Mouse (Mus musculus): ENCODE measurements at regions not wholly inside any gene's neighbourhood (a gene's known extent, or its start where the extent isn't known, plus 50 kb on each side); places are given as distances from the start of the nearest gene placed in this dataset.

- Histone ChIP-seq H3K4me1 (ENCODE audit: control insufficient read depth, insufficient read depth, insufficient read length, low read length) (no peaks in the 10 kb centered on the region), H3K27ac (replicated peaks; ENCODE audit: low read depth, low read length) (no peak overlapping the region), H3K4me3 (ENCODE audit: insufficient read depth, low read depth, low read length) (no peak overlapping the region)
Observed at GRCm38 (mm10) chr4:81573771-81574170, 131.2 kb upstream of the Mpdz start.

- Histone ChIP-seq H3K4me3 (ENCODE audit: insufficient read depth, low read depth, low read length) (no peak overlapping the region), H3K27ac (replicated peaks; ENCODE audit: low read depth, low read length) (no peak overlapping the region), H3K4me1 (ENCODE audit: control insufficient read depth, insufficient read depth, insufficient read length, low read length) (no peaks in the 10 kb centered on the region)
Observed at GRCm38 (mm10) chr4:81570736-81571135, 128.1 kb upstream of the Mpdz start.

- Histone ChIP-seq H3K27ac (replicated peaks; ENCODE audit: low read depth, low read length) (no peak overlapping the region), H3K4me3 (ENCODE audit: insufficient read depth, low read depth, low read length) (no peak overlapping the region), H3K4me1 (ENCODE audit: control insufficient read depth, insufficient read depth, insufficient read length, low read length) (peaks cover 3% of the 10 kb centered on the region; the same call in 1 of the 2 replicates)
Observed at GRCm38 (mm10) chr4:81569531-81569930, 126.9 kb upstream of the Mpdz start.

- H3K27ac ChIP-seq (replicated peaks; ENCODE audit: low read depth, low read length), result no peak overlapping the region
- peaks cover 3% of the 10 kb centered on the region; the same call in 1 of the 2 replicates for H3K4me1 ChIP-seq (ENCODE audit: control insufficient read depth, insufficient read depth, insufficient read length, low read length)
- no peak overlapping the region for H3K4me3 ChIP-seq (ENCODE audit: insufficient read depth, low read depth, low read length)
Observed at GRCm38 (mm10) chr4:81568404-81568803, 125.8 kb upstream of the Mpdz start.

- Histone ChIP-seq H3K27ac (replicated peaks; ENCODE audit: low read depth, low read length) (no peak overlapping the region), H3K4me1 (ENCODE audit: control insufficient read depth, insufficient read depth, insufficient read length, low read length) (peaks cover 3% of the 10 kb centered on the region; the same call in 1 of the 2 replicates)
Observed at GRCm38 (mm10) chr4:81567928-81568327, 125.3 kb upstream of the Mpdz start.

GRCm38 (mm10) chr4:81566526-81566925 is 123.9 kb upstream of the Mpdz start:
- no peak overlapping the region for H3K27ac ChIP-seq (replicated peaks; ENCODE audit: low read depth, low read length)
- H3K4me3 ChIP-seq (ENCODE audit: insufficient read depth, low read depth, low read length), result no peak overlapping the region
- peaks cover 3% of the 10 kb centered on the region; the same call in 1 of the 2 replicates for H3K4me1 ChIP-seq (ENCODE audit: control insufficient read depth, insufficient read depth, insufficient read length, low read length)

More at GRCm38 (mm10) chr4:81567928-81568327, 125.3 kb upstream of the Mpdz start:
- no peak overlapping the region for H3K4me3 ChIP-seq (ENCODE audit: insufficient read depth, low read depth, low read length)

GRCm38 (mm10) chr4:81565422-81566395 is 123.1 kb upstream of the Mpdz start:
- Histone ChIP-seq H3K4me3 (ENCODE audit: insufficient read depth, low read depth, low read length) (0 out of 2 replicates have a peak overlapping the region, but pooled peaks have one; percentile 2), H3K27ac (replicated peaks; ENCODE audit: low read depth, low read length) (peak overlapping the region; percentile 69), H3K4me1 (ENCODE audit: control insufficient read depth, insufficient read depth, insufficient read length, low read length) (peaks cover 3% of the 10 kb centered on the region; the same call in 1 of the 2 replicates)

GRCm38 (mm10) chr4:81564446-81564845 is 121.8 kb upstream of the Mpdz start:
- Histone ChIP-seq H3K4me1 (ENCODE audit: control insufficient read depth, insufficient read depth, insufficient read length, low read length) (peaks cover 3% of the 10 kb centered on the region; the same call in 1 of the 2 replicates), H3K4me3 (ENCODE audit: insufficient read depth, low read depth, low read length) (no peak overlapping the region), H3K27ac (replicated peaks; ENCODE audit: low read depth, low read length) (no peak overlapping the region)

- no peak overlapping the region for H3K4me3 ChIP-seq (ENCODE audit: insufficient read depth, low read depth, low read length)
- H3K4me1 ChIP-seq (ENCODE audit: control insufficient read depth, insufficient read depth, insufficient read length, low read length), result peaks cover 3% of the 10 kb centered on the region; the same call in 1 of the 2 replicates
- no peak overlapping the region for H3K27ac ChIP-seq (replicated peaks; ENCODE audit: low read depth, low read length)
Observed at GRCm38 (mm10) chr4:81563574-81563973, 121.0 kb upstream of the Mpdz start.

GRCm38 (mm10) chr4:81561453-81561852 is 118.8 kb upstream of the Mpdz start:
- Histone ChIP-seq H3K4me1 (ENCODE audit: control insufficient read depth, insufficient read depth, insufficient read length, low read length) (peaks cover 3% of the 10 kb centered on the region; the same call in 1 of the 2 replicates), H3K4me3 (ENCODE audit: insufficient read depth, low read depth, low read length) (no peak overlapping the region), H3K27ac (replicated peaks; ENCODE audit: low read depth, low read length) (no peak overlapping the region)

GRCm38 (mm10) chr4:81550816-81551215 is 108.2 kb upstream of the Mpdz start:
- Histone ChIP-seq H3K4me3 (ENCODE audit: insufficient read depth, low read depth, low read length) (no peak overlapping the region), H3K4me1 (ENCODE audit: control insufficient read depth, insufficient read depth, insufficient read length, low read length) (no peaks in the 10 kb centered on the region), H3K27ac (replicated peaks; ENCODE audit: low read depth, low read length) (no peak overlapping the region)

GRCm38 (mm10) chr4:81550256-81550655 is 107.6 kb upstream of the Mpdz start:
- Histone ChIP-seq H3K4me3 (ENCODE audit: insufficient read depth, low read depth, low read length) (no peak overlapping the region), H3K4me1 (ENCODE audit: control insufficient read depth, insufficient read depth, insufficient read length, low read length) (no peaks in the 10 kb centered on the region), H3K27ac (replicated peaks; ENCODE audit: low read depth, low read length) (no peak overlapping the region)

- no peak overlapping the region for H3K4me3 ChIP-seq (ENCODE audit: insufficient read depth, low read depth, low read length)
- H3K27ac ChIP-seq (replicated peaks; ENCODE audit: low read depth, low read length), result no peak overlapping the region
- H3K4me1 ChIP-seq (ENCODE audit: control insufficient read depth, insufficient read depth, insufficient read length, low read length), result no peaks in the 10 kb centered on the region
Observed at GRCm38 (mm10) chr4:81540496-81540895, 97.9 kb upstream of the Mpdz start.

GRCm38 (mm10) chr4:81539551-81539950 is 96.9 kb upstream of the Mpdz start:
- H3K4me3 ChIP-seq (ENCODE audit: insufficient read depth, low read depth, low read length), result no peak overlapping the region
- H3K27ac ChIP-seq (replicated peaks; ENCODE audit: low read depth, low read length), result no peak overlapping the region
- H3K4me1 ChIP-seq (ENCODE audit: control insufficient read depth, insufficient read depth, insufficient read length, low read length), result peaks cover 2% of the 10 kb centered on the region; the same call in 1 of the 2 replicates

GRCm38 (mm10) chr4:81536795-81537194 is 94.2 kb upstream of the Mpdz start:
- Histone ChIP-seq H3K27ac (replicated peaks; ENCODE audit: low read depth, low read length) (no peak overlapping the region), H3K4me1 (ENCODE audit: control insufficient read depth, insufficient read depth, insufficient read length, low read length) (peaks cover 2% of the 10 kb centered on the region; the same call in 1 of the 2 replicates), H3K4me3 (ENCODE audit: insufficient read depth, low read depth, low read length) (no peak overlapping the region)

Measured in brown adipose tissue, adult 24 weeks (tissue).